Mouse (Mus musculus) mouse embryonic stem cell (cell line): ENCODE measurements around the gene Tnni3.

Source experiments
- in situ Hi-C, 2 experiments: fragments of 300-500 bp; cut with MboI; formaldehyde crosslinking; loops; 1 replicate in 1 of 2; 3 replicates in 1 of 2; pipeline ENCODE4 v1.14.3; 2019 to 2020; ENCODE audit warnings: low sequenced_read_pairs in 2 of 2, low pct_unique_long_range_greater_than_20kb in 1 of 2, mixed read lengths in 1 of 2; ENCODE audit not compliant: unreplicated experiment in 1 of 2

Tnni3 gene

DNA sequence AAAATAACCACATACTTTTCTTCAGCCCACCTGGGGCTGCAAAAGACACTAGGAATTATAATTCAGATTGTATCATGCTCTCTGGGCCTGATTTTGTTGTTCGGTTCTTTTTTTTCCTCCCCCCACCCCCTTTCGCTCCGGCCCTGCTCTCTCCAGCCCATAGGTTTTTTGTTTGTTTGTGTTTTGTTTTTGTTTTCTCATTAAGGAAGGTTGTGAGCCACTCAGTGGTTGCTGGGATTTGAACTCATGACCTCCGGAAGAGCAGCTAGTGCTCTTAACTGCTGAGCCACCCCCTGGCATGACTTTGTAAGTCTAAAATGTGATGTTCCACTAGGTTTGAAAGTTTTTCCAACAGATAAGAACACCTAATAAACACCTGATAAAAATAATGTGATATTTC, 20.9 kb downstream of the Tnni3 start:
- in situ Hi-C loops: no loop called here

DNA sequence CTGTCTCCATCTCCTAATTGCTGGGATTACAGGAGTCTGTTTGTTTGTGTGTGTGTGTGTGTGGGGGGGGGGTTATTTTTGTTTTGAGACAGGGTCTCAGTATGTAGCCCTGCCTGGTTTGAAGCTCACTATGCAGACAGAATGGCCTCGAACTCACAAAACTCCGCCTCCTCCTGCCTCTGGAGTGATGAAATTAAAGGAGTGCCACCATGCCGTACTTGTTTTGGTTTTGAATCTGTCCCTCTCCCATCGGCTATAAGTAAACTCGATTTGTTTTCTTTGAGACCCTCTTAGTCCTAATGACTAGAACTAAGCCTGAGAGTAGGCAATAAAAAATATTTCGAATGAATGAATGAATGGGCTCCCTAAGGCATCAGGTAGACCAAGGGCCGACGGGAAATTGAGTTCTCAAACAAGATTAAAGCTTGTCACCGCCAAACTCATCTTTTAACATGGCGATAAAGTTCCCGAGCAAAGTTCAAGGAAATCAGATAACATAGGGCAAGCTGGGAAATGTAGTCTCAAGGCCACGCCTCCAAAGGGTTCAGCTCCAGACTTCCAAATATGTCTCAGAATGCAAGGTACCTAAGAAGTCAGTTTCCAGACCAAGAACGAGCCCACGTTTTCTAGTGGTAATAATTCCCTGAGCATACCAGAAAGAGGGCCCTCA, 21.5 kb downstream of the Tnni3 start:
- in situ Hi-C loops: no loop called here

DNA sequence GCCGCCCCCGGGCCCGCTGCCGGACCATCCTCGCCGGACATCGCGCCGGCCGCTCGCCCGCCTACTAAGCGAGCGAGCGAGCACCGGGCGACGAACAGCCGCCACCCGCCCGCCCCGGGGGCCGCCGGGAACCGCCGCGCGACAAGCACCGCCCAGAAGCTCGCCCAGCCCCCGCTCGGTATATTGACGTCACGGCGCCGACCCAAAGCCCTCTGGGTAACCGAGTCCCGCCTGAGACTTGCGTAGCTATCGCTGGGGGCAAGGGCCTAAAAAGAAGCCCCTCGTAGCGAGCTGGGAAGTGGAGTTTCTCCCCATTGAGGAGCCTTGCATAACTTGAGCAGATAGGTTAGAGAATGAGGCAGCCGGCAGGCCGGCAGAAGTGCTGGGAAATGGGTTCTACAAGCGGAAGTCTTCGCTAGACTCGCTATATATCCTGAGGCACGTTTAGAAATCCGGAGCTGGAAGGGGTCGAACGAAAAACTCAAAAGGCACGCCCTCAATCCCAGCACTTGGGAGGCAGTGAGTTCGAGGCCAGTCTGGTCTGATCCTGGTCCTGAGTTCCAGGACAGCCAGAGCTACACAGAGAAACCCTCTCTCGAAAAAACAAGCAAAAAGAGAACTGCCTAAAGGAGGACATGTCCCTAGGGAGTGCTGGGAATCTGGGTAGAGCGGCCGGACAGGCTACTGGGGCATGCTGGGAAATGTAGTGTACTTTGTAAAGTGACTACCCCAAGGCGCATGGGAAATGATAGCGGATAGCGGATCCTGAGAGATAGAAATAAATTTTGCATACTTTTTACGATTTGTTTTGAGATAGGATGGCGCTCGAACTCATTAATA, 22.3 kb downstream of the Tnni3 start, which contains the start of gene Ppp1r12c:
Gene Ppp1r12c, minus strand, starts transcription at position 123 of the 840 bp plus-strand sequence.
- in situ Hi-C loops: no loop called here

DNA sequence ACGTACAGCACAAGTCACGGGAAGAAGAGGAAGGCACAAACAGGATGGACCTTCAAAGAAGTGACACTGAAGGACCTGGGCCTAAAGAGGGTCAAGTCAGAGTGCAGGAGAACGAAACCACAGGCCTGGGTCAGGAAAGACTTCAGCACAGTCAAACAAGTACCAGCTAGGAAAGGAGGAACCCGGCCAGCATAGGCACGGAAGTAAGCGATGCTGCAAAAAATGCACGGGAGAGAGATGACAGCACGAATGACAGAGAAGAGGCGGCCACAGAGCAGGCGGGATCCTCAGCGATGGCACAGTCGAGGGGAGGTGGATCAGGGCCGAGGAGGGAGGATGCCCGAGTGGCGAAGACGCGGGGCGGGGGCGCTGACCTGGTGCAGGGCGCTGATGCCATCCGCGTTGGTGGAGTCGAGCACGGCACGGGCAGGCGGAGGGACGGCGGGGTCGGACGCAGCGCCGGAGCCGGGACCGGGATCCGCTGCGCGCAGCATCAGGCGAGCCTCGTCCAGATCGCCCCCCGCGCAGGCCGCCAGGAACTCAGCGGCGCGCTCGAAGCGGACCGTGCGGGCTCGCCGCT, 23.0 kb downstream of the Tnni3 start:
- in situ Hi-C loops: no loop called here

DNA sequence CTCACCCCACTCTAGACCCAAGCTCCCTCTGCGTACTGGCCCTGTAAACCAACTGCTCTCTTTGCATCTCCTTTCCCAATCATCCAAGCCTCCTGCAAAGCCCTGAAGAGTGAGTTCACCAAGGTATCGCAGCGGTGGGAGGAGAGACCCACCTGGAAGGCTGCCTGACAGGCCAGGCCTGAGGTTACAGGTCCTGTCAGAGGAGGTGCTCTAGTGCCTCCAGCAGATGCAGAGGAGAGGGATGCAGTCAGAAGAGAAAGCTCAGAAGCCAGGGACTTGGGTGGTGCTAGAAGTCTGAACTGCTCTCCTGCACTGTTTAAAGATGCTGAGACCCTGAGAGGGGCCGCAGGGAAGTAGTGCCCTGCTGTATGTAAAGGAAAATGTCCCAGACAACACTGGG, 25.0 kb downstream of the Tnni3 start:
- in situ Hi-C loops: no loop called here

DNA sequence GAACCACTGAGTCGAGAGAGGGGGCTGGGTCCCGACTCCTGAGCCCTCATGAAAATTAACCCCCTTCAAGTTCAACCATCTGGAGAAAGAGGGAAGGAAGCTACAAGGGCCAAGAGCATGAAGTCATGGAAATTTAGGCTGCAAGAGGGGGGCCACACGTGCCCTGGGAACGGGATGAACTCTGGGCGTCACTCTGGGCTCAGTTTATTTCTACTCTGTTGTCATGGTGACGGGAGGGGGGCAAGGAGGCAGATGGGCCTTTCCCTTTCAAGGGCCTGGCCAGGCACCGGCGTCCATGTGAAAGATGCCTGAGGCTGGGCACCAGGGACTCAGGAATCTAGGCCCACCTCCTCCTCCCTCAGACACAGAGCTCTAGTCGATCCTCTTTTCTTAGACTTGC, 25.8 kb downstream of the Tnni3 start:
- in situ Hi-C loops: no loop called here

DNA sequence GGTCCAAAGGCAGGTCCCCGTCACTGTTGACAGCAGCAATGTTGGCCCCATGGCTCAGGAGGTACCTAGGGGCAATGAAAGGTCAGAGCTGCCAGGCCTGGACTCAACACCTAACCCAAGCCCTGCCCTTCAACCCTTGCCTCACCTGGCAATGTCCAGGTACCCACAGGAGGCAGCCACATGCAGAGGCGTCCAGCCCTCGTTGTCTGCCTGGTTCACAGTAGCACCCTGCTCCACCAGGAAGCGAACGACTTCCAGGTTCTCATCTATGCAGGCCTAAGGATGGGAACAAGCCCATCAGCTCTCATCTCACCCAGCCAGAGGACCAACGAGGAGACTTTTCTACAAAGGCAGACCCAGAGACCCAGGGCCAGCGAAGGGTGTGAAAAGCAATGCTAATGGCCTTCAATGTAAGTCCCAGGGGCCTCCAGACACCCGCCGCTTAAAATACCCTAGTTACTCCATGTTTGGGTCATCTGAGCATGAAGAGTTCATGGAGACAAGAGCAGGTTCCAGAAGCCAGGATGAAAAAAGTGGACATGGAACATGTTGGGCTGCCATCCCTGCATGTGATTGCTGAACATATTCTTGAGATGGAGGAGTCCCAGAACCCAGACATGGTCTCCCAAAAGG, 26.6 kb downstream of the Tnni3 start:
- in situ Hi-C loops: no loop called here

DNA sequence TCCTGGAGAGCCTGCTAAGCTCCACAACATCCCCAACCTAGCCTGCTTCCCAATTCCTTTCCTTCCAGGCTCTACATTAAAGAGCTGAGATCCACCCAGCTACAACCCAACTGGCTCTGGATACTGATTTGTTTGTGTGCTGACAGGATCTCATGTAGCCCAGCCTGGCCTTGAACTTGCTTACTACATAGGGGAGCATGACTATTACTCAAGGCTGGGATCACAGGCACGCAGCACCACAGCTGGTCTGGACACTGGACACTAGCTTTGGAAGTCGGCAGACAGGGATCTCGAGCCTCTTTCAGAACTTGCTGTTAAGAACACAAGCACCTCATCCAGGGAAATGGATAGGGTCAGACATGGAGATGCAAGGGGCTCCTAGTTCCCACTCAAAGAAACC, 27.6 kb downstream of the Tnni3 start:
- in situ Hi-C loops: no loop called here

DNA sequence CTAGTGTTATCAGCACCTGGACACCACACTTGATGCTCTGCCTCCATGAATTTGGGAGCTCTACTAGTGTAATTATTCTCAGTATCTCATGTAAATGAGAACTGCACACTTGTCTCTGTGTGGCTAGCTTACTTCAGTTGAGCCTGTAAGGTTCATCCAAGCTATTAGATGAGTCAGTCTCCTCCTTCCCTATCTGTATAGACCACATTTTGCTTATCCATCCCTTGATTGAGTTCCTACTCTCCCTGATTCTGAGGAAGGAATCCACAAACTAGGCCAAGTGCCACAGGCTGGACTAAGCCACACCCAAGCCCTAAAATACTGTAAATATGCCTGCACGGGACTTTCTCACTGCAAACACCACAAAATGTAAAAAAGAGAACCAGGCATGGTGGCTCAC, 30.0 kb downstream of the Tnni3 start:
- in situ Hi-C loops: no loop called here

DNA sequence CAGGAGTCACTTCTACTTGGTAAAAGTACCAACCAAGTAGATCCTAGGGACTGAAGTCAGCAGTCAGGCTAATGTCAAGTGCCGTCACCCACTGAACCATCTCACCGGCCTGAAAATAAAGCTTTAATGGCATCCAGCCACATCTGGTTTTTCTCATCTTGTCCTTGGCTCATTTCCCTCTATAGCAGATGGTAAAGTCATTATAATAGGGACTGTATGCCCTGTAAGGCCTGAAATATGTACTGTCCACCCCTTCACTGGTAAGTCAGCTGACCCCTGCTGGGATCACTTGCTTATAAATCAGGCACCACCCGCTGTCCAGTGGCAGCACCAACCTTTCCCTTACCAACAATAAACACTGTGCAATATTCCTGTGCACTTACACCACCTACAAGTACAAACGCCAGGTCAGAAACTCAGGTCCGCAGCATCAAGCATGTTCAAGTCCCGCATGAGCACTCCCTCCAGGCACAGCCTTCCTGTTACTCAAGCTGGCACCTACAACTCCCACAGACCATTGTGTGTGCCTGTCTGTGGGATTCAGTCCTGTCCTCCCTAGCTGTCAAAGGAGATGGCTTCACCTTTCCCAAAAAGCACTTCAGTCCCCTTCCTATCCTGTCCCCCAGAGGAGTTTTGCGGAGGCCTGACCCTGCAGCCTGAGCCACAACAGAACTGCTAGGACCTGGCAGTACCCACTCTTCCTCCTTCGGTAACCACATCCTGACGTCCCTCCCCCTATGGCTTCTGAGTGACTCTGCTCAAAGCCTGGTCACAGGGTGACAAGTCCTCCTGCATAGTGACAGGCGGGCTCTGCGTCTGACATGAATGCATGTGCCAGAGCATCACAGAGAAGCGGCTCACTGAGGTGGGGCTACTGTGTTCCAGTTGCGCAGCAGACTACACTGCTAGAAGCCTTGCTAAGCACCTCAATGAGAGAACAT, 31.5 kb downstream of the Tnni3 start:
- in situ Hi-C loops: no loop called here

DNA sequence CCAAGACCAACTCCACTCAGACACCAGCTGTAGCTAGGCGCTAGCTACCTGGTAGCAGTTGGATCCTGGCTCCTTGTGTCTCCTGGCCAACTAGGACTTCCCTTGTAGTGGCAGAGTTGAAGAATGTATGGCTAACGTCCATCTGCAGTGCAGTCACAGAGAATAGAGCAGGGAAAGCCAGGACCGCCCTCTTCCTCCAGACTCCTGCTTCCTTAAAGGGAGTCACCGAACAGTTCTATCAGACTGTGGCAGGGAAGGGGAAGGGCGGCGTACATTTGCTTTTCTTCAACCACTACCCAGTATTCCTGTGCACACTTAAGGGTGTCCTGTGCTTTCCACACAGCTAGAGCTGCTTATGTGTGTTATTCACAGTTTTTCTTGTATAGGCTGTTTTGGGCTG, 32.7 kb downstream of the Tnni3 start:
- in situ Hi-C loops: no loop called here

DNA sequence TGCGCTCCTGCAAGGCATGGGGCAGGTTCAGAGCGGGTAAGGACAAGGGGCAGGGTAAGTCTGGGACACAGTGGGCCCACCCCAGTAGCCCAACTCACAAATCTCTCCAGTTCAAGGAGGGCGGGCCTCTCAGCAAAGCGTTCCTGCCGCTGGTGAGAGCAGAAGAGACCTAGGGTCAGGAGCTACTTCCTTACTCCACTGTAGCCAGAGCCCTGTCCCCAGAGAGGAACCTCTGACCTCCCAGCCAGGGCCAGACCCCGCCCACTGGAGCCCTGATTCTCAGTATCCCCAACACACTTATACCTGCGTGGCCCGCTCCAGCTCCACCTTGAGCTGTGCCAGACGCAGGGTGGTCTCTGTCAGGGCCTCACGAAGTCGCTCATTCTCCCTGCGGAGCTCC, 41.7 kb downstream of the Tnni3 start:
- in situ Hi-C loops: loop anchor here in 1 of 2 experiments (10.0 kb wide), 1 partner anchor 857 kb away; the partner anchor contains the start of genes Prpf31 and Tfpt

DNA sequence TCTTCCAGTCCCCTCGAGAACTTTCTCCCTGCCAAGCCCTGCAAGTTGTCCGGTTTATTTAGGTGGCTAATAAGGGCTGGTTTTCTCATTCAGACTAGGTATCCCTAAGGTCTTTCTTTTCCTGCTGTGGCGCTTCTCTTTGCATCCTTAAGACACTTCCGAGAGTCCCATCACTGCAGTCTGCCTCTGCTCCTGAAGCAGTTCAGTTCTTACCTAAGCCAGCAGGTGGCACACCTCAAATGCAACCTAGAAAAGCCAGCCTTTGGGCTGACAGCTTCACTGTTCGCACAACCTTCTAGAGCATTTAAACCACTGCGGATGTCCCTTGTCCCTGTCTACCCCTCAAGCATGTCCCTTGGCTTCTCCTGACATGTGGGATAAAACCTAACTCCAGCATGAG, 44.4 kb downstream of the Tnni3 start:
- in situ Hi-C loops: loop anchor here in 1 of 2 experiments (10.0 kb wide), 1 partner anchor 855 kb away; the partner anchor contains the start of genes Prpf31 and Tfpt

DNA sequence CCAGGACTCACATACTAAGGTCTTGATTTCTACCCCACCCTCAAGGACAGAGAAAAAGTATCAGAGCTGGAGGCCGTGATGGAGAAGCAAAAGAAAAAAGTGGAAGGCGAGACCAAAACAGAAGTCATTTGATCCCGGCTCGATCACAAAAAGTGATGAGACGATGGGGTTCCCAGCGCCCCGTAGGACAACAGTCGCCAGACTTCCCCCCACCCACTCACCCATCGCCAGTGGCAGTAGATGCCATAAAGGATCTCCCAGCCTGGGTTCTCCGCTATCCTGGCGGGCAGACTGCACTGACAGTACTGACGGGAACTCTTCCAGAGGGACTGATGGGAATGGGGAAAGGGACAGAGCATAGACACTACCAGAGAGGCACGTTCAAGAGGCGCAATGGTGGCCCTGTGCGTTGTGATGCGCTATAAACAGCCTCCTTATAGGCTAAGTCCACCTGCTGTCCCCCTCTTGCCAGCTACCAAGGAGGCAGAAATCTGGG, 45.2 kb downstream of the Tnni3 start:
- in situ Hi-C loops: no loop called here

DNA sequence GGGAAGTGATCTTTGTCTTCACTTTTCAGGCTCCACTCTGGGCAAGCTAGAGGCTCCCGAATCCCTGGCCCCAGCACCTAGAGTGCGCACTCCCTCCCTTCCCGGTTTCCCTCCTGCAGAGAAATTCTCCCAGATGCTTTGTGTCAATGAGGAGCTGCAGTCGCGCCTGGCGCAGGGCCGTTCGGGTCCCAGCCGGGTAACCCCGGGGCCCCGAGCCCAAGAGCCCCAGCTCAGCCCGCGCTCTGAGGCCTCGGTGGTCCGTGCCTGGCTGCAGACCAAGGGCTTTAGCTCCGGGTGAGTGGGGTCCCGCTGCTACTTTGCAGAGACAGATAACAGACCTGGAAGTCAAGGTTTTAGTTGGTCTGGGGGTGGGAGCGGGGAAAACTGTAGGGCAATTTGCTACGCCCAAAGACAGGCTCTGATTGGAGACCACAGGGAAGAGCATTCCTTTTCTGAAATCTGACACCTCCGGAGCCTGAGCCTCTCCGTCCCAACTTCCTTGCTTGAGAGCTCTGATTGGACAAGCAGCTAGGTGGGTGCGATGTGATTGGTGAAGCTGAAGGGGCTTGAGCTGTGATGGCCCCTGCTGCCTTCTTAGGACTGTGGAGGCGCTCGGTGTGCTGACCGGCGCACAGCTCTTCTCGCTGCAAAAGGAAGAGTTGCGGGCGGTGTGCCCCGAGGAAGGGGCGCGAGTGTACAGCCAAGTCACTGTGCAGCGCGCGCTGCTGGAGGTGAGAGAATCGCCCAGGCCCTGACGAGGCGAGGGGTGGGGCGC, 45.8 kb downstream of the Tnni3 start:
- in situ Hi-C loops: no loop called here

DNA sequence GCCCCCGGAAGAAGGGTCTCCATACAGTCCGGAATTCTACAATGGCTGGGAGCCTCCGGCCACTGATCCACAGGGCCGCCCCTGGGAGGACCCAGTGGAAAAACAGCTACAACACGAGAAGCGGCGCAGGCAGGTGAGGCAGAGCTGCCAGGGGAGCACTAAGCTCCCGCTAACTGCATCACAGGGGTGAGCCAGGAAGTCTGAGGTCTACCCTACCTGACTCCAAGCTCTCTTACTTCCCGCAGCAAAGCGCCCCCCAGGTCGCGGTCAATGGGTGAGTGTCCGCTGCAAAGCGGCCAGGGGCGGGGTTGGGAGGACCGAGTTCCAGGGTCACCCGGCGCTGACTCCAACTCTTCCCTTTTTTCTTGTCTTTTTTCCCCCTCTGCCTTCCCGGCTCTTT, 50.1 kb downstream of the Tnni3 start:
- in situ Hi-C loops: no loop called here

DNA sequence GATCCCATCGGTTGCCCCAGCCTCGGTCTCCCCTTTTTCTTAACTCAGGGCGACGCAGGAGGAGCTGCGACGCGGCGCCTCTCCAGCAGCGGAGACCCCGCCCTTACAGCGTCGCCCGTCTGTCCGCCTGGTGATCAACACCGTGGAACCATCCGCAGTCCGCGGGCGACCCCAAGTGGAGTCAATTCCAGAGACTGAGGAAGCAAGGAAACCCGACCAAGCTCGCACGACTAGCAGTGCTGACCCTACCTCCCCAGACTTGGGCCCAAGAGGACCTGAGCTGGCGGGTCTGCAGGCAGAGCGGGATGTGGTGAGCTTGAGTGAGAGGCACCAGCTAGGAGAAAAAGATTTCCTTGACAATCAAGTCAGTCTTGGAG, 52.9 kb downstream of the Tnni3 start:
- in situ Hi-C loops: no loop called here
